Mouse (Mus musculus): ENCODE data around the gene Olfr344.

DNA sequence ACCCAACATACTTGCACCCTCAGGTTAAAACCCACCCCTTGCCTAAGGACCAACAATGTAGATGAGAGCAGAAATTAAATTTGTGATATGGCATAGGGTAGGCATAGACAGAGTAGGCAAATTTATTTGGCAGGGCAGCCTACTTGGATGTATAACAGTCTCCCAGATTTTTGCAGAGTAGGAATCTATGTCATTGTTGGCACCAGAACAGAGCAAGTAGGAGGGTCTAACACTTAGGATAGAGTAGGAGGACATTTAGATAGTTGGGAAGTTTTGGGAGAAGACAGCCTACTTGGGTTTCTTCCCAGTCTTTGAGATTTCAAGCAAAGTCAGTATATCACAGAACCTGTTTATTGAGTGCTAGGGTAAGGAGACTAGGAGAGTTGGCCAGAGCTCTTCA, 1.3 kb upstream of the Olfr344 start:
- no peak for TF ChIP-seq POLR2A (IDR thresholded peaks at IDR 0.05; ENCODE audit: control insufficient read depth, low read depth, low read length)
- TF ChIP-seq CTCF (IDR thresholded peaks at IDR 0.05; ENCODE audit: control insufficient read depth, insufficient read depth, insufficient replicate concordance, low read depth, low read length) = no peak
